Mouse (Mus musculus) CH12.LX (cell line): ENCODE measurements around the gene Fbxo30.

Experiments
- BHLHE40 ChIP-seq: IDR thresholded peaks from 2 replicates; pipeline ENCODE4 v1.6.1; 2011; ENCODE audit warnings: mild to moderate bottlenecking, low read depth, low read length, improper control_type of control experiment
- CHD2 ChIP-seq: IDR thresholded peaks from 2 replicates; pipeline ENCODE4 v1.6.1; 2011; ENCODE audit warnings: low read length, improper control_type of control experiment
- CTCF ChIP-seq, 2 experiments: IDR thresholded peaks in 1 of 2; conservative IDR thresholded peaks in 1 of 2; 2 replicates each; pipeline ENCODE4 v1.5.1; 2011 to 2012; ENCODE audit warnings: low read depth in 2 of 2, low read length in 2 of 2, improper control_type of control experiment in 1 of 2, inconsistent platforms in 1 of 2, mild to moderate bottlenecking in 1 of 2, moderate library complexity in 1 of 2
- EP300 ChIP-seq: IDR thresholded peaks from 2 replicates; pipeline ENCODE4 v1.6.1; 2011; ENCODE audit warnings: low read length, improper control_type of control experiment
- JUN ChIP-seq: IDR thresholded peaks from 2 replicates; pipeline ENCODE4 v1.6.1; 2011; ENCODE audit warnings: low read depth, mild to moderate bottlenecking, low read length, improper control_type of control experiment, moderate library complexity; ENCODE audit not compliant: insufficient read depth
- MAX ChIP-seq: IDR thresholded peaks from 2 replicates; pipeline ENCODE4 v1.6.1; 2011; ENCODE audit warnings: low read length, improper control_type of control experiment
- MYC ChIP-seq: IDR thresholded peaks from 2 replicates; pipeline ENCODE4 v1.6.1; 2011; ENCODE audit warnings: low read depth, mild to moderate bottlenecking, improper control_type of control experiment, low read length
- POLR2A ChIP-seq: IDR thresholded peaks from 2 replicates; pipeline ENCODE4 v1.6.1; 2011; ENCODE audit warnings: low read depth, mild to moderate bottlenecking, improper control_type of control experiment, low read length
- SIN3A ChIP-seq: IDR thresholded peaks from 2 replicates; pipeline ENCODE4 v1.6.1; 2012; ENCODE audit warnings: low read length, improper control_type of control experiment, inconsistent platforms
- TCF12 ChIP-seq: IDR thresholded peaks from 2 replicates; pipeline ENCODE4 v1.6.1; 2014; ENCODE audit warnings: low read depth, mild to moderate bottlenecking, inconsistent platforms, low read length, improper control_type of control experiment
- UBTF ChIP-seq: IDR thresholded peaks from 2 replicates; pipeline ENCODE4 v1.6.1; 2012; ENCODE audit warnings: low read depth, mild to moderate bottlenecking, inconsistent platforms, low read length, improper control_type of control experiment, moderate library complexity
- ZC3H11A ChIP-seq: IDR thresholded peaks from 2 replicates; pipeline ENCODE4 v1.6.1; 2012; ENCODE audit warnings: low read depth, mild to moderate bottlenecking, inconsistent platforms, low read length, improper control_type of control experiment

GRCm38 (mm10) chr10:11280578-11281463 is at the start of gene Fbxo30:
- peak; percentile 75; the same call in 1 of the 2 replicates for TF ChIP-seq MAX
- peak in 1 of 2 experiments; percentile 56; a peak in 2 of 4 replicates for TF ChIP-seq CTCF (conservative IDR thresholded peaks at IDR 0.05 in 1 of 2, IDR thresholded peaks at IDR 0.05 in 1 of 2; ENCODE audit: low read depth in 2 of 2, low read length in 2 of 2)
- TF ChIP-seq ZC3H11A, result no peak
- TF ChIP-seq POLR2A, result peak; percentile 93
- no peak for TF ChIP-seq UBTF
- no peak for TF ChIP-seq JUN
- no peak for TF ChIP-seq CHD2
- no peak for TF ChIP-seq EP300
- no peak; the same call in 1 of the 2 replicates for TF ChIP-seq MYC
- TF ChIP-seq SIN3A, result peak; percentile 37
- peak; percentile 51; the same call in 1 of the 2 replicates for TF ChIP-seq TCF12
- peak; percentile 96 for TF ChIP-seq BHLHE40
